Mouse (Mus musculus) left cerebral cortex, adult 11 months (tissue): Measurements from ENCODE around the gene Macrod1.
"Not testable (repeated sequence)": the region's sequence is repeated elsewhere in the genome, so short reads cannot be mapped to it uniquely, and the experiment has no call there.

Experiments used
- DNase-seq: peaks from one replicate; pipeline ENCODE4 v3.0.0; 2022; ENCODE audit warnings: low spot score

The Macrod1 gene

DNA sequence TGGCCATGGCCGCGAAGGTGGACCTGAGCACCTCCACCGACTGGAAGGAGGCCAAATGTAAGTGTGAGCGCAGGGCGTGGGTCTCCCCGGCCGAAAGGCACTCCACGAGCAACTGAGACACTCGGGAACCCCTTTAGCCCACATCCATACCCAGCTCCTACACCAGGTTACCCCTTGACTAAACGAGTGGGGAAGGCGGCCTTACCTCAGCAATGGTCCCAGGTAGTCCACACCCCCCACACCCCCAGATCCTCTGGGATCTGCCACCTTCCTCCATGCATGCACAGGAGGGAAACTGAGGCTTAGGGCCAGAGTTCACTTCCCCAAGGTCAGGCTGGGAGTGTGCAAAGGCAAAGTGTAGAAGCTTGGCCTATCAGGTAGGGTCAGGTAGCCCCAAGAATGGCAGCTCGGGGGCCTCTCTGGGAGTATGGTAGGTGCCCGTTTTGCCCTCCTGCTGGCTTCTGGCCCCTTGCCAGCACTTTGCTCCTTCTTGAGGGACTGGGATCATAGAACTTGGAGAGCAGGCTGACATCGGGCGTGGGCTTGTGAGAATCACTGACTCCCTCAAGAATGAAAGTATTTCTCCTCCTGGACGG, 614 bp downstream of the Macrod1 start:
- no peak for DNase-seq

DNA sequence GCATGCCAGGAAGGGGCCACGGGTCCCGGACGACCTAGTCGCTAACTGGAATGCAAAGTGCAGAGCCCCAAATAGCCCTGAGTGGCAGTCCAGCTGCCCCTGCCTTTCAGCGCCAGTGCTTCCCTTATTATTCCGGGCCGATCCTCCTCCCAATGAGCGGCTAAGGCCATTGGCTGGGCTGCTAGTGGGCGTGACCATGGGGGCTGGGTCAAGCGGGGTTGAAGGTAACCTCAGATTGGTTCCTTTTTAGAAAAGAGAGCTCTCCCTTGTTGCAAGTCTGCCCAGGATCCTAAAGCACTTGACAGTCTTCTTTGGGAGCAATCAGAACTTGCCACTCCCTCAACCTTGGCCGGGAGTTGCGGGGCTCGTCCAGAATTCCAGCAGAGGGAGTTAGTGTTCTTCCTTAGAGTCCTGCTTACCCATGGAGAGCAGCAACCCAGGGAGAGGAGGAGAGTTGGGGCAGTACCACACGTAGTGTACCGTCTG, 1.2 kb downstream of the Macrod1 start:
- peak; percentile 53 for DNase-seq

DNA sequence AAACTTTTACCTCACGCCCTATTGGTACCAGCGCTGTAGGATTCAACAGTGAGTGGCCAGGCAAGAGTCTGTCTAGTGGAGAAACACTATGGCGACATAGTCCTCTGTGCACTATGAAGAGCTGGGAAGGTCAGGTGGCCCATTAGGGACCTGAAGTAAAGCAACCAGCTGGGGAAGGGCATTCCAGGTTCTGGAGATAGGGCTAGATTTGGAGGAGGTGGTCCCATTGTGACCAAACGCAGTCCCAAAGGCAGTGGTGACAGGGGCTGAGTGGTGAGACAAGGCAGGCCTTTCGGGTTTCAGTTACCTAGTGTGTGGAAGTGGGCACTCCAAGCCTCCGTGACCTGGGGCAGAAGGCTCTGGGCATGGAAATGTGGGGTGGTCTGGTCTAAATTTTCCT, 1.9 kb downstream of the Macrod1 start:
- no peak for DNase-seq

DNA sequence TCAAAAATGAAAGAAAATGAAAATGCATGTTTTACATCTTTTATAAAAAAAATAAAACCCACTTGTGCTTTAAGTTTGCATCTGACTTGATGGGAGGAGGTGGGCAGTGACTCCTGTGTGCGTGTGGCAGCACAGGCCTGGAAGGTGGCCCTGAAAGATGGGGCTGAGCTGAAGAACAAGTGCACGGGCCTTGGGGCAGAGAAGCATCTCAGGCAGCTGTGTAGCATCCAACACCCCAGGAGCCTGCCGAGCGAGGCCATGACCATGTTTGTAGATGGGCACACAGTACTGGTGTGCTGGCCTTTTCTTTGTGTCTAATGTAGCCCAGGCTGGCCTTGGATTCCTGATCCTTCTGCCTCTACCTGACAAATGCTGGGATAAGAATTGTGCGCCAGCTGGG, 5.5 kb downstream of the Macrod1 start:
- no peak for DNase-seq

DNA sequence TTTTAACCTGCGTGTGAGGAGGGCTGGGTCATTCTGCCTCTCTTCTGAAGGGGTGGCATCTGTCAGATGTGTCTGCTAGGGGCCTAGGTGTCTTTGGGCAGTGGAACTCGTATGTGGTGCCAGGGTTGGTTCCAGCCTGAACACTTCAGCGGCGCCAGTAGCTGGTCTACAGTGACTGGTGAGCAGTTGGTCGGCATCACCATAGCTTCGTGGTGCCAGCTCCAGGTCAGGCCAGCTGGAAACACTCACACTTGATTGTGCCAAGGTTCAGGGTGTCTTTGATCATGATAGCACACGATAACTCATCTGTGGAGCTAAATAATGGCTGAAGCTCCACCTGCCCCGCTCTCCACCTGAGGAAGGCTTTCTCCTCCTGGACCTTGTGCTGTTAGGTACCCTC, 6.3 kb downstream of the Macrod1 start:
- DNase-seq: no peak

DNA sequence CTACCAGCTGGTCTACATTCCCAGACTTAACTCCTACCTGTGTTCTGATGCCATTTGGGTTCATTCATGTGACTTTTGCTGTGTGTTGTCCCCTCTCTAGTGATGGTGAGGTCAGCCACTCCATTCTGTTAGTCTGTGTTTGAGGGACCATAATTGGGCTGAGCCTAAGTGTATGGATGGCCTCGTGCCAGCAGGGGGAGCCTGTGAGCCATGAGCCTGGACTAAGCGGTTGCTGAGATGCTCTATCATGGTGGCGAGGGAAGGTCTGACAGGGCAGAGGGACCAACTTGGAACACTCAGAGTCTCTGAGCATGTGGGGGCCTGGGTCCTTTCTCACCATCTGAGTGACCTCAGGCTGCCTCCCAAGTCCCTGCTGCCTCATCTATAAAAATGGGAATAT, 8.0 kb downstream of the Macrod1 start:
- DNase-seq: peak; percentile 67

GRCm38 (mm10) chr19:7066034-7066827, 9.6 kb downstream of the Macrod1 start:
- DNase-seq: no peak

GRCm38 (mm10) chr19:7066828-7067342, 10.3 kb downstream of the Macrod1 start:
- no peak for DNase-seq

DNA sequence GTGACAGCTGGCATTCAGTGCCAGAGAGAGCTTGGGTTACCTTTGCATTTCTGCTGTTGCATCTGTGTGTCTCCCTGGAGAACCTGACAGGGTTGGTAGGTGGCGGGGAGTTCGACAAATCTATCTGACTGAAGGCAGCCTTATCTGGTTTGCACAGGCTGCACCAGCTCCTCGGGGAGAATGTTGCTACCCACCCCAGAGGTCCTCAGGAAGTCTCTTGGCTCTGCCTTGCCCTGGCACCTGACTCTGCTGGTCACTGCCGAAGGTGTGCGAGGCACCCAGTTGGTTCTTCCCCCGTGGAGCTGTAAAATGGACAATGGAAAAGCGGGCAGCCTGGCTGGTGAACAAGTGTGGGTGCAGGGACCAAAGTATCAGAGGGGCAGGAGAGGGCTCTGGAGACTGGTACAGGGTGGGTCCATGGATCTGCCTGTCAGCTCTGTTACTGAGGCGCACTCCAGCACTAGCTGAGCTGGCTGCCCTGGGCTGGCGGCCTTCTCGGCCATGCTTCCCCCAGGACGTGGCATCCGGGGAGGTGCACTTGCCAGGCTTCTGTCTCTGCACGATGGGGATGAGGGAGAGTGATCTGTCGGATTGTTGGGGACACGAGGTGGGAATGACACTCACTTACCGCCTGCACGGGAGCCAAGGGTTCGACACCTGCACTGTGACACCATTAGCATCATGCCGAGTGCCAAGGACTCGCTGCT, 10.9 kb downstream of the Macrod1 start:
- DNase-seq: no peak

- DNase-seq: peak; percentile 59
Observed at GRCm38 (mm10) chr19:7068136-7068535, 11.5 kb downstream of the Macrod1 start.

GRCm38 (mm10) chr19:7068661-7069531, 12.3 kb downstream of the Macrod1 start:
- DNase-seq: no peak

GRCm38 (mm10) chr19:7069781-7070763, 13.5 kb downstream of the Macrod1 start:
- DNase-seq: no peak

GRCm38 (mm10) chr19:7070775-7071174, 14.2 kb downstream of the Macrod1 start:
- no peak for DNase-seq

- no peak for DNase-seq
Observed at GRCm38 (mm10) chr19:7072221-7072620, 15.6 kb downstream of the Macrod1 start.

- DNase-seq: no peak
Observed at GRCm38 (mm10) chr19:7073997-7074781, 17.6 kb downstream of the Macrod1 start.

GRCm38 (mm10) chr19:7075336-7075735, 18.7 kb downstream of the Macrod1 start:
- not testable (repeated sequence) for DNase-seq

- no peak for DNase-seq
Observed at GRCm38 (mm10) chr19:7077666-7078065, 21.1 kb downstream of the Macrod1 start.

DNA sequence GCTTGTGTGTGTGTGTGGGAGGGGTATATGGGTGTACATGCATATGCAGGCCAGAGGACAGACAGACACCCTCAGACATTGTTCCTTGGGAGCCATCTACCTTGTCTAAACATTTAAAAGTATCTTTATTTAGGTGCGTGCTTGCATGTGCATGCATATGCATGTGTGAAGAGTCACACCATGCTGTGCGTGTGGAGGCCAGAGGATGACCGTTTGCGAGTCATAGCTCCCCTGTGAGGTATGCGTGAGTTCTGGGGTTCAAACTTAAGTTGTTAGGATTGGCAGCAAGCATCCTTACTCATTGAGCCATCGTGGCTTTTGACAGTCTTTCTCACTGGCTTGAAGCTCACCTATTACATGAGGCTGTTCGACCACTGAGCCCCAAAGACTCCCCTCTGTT, 21.7 kb downstream of the Macrod1 start:
- no peak for DNase-seq

DNA sequence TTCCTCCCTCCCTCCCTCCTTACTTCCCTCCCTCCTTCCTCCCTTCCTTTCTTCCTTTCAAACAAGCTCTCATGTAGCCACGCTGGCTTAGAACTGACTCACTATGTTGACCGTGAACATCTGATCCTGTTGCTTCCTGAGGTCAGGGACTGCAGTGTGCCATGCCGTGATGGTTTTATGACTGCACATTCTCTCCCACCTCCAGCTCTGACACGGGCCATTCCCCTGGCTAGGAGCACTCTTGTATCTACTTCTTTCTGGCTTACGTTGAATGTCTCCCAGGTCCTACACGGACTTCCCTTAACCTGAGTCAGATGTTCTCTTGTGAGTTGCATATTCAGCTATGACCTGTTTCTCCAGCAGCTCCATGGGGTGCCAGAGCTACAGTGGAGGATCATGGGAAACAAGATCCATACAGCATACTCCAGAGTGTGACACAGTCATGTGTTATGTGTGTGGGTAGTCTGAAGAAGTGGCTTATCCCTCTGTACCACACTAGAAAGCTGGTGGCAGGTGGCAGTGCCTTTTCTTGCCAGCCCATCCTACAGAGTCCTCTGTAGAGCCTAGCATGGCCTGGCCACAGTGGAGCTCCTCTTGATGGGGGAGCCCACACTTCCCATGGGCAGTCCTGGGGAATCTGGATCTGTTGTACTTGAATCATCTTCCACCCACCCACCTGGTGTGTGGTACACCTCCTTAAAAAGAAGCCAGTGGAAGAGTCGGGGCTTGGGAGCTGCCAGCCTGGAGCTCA, 25.1 kb downstream of the Macrod1 start:
- DNase-seq: peak; percentile 45
